Mouse (Mus musculus): ENCODE data around the gene Tcte1. TPM values are rescaled to one million over a fixed set of nuclear protein-coding genes. Genes with fewer than 3 reads are reported as not detected.
A peak's percentile ranks its signal among the peaks of the same experiment; 100 is the strongest.

Tcte1 gene
- 0.61 and 0.70 TPM in 2 replicates for polyA plus RNA-seq (2014; fragmentation: Nextera tagmentation; extraction: Ambion mirVana)

GRCm38 (mm10) chr17:45523263-45523662 lies at the start of gene Tcte1:
Gene Tcte1 (plus strand): TSS chr17:45523434.
- ATAC-seq (ENCODE audit: low FRiP score, low TSS enrichment) = peak; percentile 85
- no peak within 1 kb of the TSS for H3K27ac ChIP-seq (ENCODE audit: low read depth, low read length)
- H3K4me3 ChIP-seq (ENCODE audit: low read length) = peak within 1 kb of the TSS; percentile 33
- peaks cover 7% of the 10 kb centered on the region; the same call in 1 of the 2 replicates for H3K4me1 ChIP-seq (ENCODE audit: control insufficient read depth, insufficient read depth, low read length)
- H3K4me2 ChIP-seq (replicated peaks; ENCODE audit: low read depth, low read length) = peak within 1 kb of the TSS; percentile 78
- WGBS = under 1% methylated on average over 21 of the region's 21 CpGs
- peak within 1 kb of the TSS; percentile 46 for H3K9ac ChIP-seq (ENCODE audit: low read depth, low read length)
- H3K9me3 ChIP-seq (ENCODE audit: control insufficient read depth, low read length) = no peaks in the 10 kb centered on the region
- peaks cover 5% of the 10 kb centered on the region; the same call in 1 of the 2 replicates for H3K36me3 ChIP-seq (ENCODE audit: control insufficient read depth, insufficient read depth, low read length)
- peaks cover 15% of the 10 kb centered on the region for H3K27me3 ChIP-seq (ENCODE audit: control insufficient read depth, insufficient read depth, low read length)

- 75% methylated on average over 6 of the region's 6 CpGs for WGBS
- H3K4me3 ChIP-seq (ENCODE audit: low read length) = no peak overlapping the region
- H3K27ac ChIP-seq (ENCODE audit: low read depth, low read length) = no peak overlapping the region
- peaks cover 14% of the 10 kb centered on the region; the same call in 1 of the 2 replicates for H3K27me3 ChIP-seq (ENCODE audit: control insufficient read depth, insufficient read depth, low read length)
- H3K9me3 ChIP-seq (ENCODE audit: control insufficient read depth, low read length) = peaks cover 3% of the 10 kb centered on the region; the same call in 1 of the 2 replicates
- H3K36me3 ChIP-seq (ENCODE audit: control insufficient read depth, insufficient read depth, low read length) = no peaks in the 10 kb centered on the region
- no peak for ATAC-seq (ENCODE audit: low FRiP score, low TSS enrichment)
- no peak overlapping the region for H3K4me2 ChIP-seq (replicated peaks; ENCODE audit: low read depth, low read length)
- H3K4me1 ChIP-seq (ENCODE audit: control insufficient read depth, insufficient read depth, low read length) = no peaks in the 10 kb centered on the region
- H3K9ac ChIP-seq (ENCODE audit: low read depth, low read length) = no peak overlapping the region
These were observed 49.6 kb upstream of the Tcte1 start for GRCm38 (mm10) chr17:45473667-45474066.

- 65% methylated on average over 8 of the region's 8 CpGs for WGBS
- ATAC-seq (ENCODE audit: low FRiP score, low TSS enrichment) = no peak
These were observed 49.1 kb upstream of the Tcte1 start for GRCm38 (mm10) chr17:45474146-45474545.

GRCm38 (mm10) chr17:45474669-45475465 lies 48.4 kb upstream of the Tcte1 start, which contains the start of gene Spats1:
Gene Spats1 (minus strand): TSS chr17:45475415.
- no peak within 1 kb of the TSS for H3K27ac ChIP-seq (ENCODE audit: low read depth, low read length)
- H3K4me1 ChIP-seq (ENCODE audit: control insufficient read depth, insufficient read depth, low read length) = no peaks in the 10 kb centered on the region
- WGBS = 6% methylated on average over 30 of the region's 30 CpGs
- H3K9me3 ChIP-seq (ENCODE audit: control insufficient read depth, low read length) = peaks cover 3% of the 10 kb centered on the region; the same call in 1 of the 2 replicates
- no peaks in the 10 kb centered on the region for H3K36me3 ChIP-seq (ENCODE audit: control insufficient read depth, insufficient read depth, low read length)
- H3K4me3 ChIP-seq (ENCODE audit: low read length) = peak within 1 kb of the TSS; percentile 41
- H3K9ac ChIP-seq (ENCODE audit: low read depth, low read length) = peak within 1 kb of the TSS; percentile 46; the same call in 1 of the 2 replicates
- peak within 1 kb of the TSS; percentile 58 for H3K4me2 ChIP-seq (replicated peaks; ENCODE audit: low read depth, low read length)
- peaks cover 14% of the 10 kb centered on the region; the same call in 1 of the 2 replicates for H3K27me3 ChIP-seq (ENCODE audit: control insufficient read depth, insufficient read depth, low read length)
- ATAC-seq (ENCODE audit: low FRiP score, low TSS enrichment) = peak; percentile 76

More at GRCm38 (mm10) chr17:45474146-45474545, 49.1 kb upstream of the Tcte1 start:
- H3K9ac ChIP-seq (ENCODE audit: low read depth, low read length) = no peak overlapping the region
- H3K4me1 ChIP-seq (ENCODE audit: control insufficient read depth, insufficient read depth, low read length) = no peaks in the 10 kb centered on the region
- H3K27me3 ChIP-seq (ENCODE audit: control insufficient read depth, insufficient read depth, low read length) = peaks cover 14% of the 10 kb centered on the region; the same call in 1 of the 2 replicates
- peak overlapping the region; percentile 58 for H3K4me2 ChIP-seq (replicated peaks; ENCODE audit: low read depth, low read length)
- no peaks in the 10 kb centered on the region for H3K36me3 ChIP-seq (ENCODE audit: control insufficient read depth, insufficient read depth, low read length)
- no peak overlapping the region for H3K27ac ChIP-seq (ENCODE audit: low read depth, low read length)
- no peak overlapping the region for H3K4me3 ChIP-seq (ENCODE audit: low read length)
- H3K9me3 ChIP-seq (ENCODE audit: control insufficient read depth, low read length) = peaks cover 3% of the 10 kb centered on the region; the same call in 1 of the 2 replicates

DNA sequence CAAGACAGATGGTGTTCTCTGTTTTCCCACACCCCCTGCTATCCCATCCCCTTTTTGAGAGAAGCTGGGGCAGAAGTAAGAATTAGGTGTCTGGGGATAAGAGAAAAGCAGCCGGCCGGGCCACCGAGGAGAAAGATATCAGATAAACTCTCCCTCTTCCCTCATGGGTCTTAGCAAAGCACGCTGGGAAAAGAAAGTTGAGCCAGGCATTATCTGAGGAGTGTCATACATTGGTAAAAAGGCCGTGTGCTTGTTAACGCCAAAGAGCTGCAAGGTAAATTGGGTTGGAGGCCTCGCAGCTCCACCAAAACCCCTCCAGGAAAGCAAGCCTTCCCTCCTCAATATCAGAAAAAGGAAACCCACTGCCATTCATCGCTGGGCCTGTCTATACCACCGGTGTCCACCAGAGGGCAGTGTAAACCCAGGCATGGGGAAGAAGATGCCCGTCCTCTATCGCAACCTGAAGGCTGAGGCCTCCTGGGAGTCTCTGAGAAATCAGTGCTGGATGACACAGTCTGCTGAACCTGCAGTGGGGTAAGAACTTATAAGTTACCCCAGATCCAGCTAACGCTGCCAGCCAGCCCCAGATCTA lies 44.9 kb upstream of the Tcte1 start:
- H3K9me3 ChIP-seq (ENCODE audit: control insufficient read depth, low read length) = no peaks in the 10 kb centered on the region
- ATAC-seq (ENCODE audit: low FRiP score, low TSS enrichment) = no peak
- H3K4me3 ChIP-seq (ENCODE audit: low read length) = no peak overlapping the region
- H3K27me3 ChIP-seq (ENCODE audit: control insufficient read depth, insufficient read depth, low read length) = peaks cover 14% of the 10 kb centered on the region; the same call in 1 of the 2 replicates
- no peak overlapping the region for H3K4me2 ChIP-seq (replicated peaks; ENCODE audit: low read depth, low read length)
- WGBS = 16% methylated on average over 12 of the region's 12 CpGs
- no peak overlapping the region for H3K27ac ChIP-seq (ENCODE audit: low read depth, low read length)
- no peaks in the 10 kb centered on the region for H3K4me1 ChIP-seq (ENCODE audit: control insufficient read depth, insufficient read depth, low read length)
- no peak overlapping the region for H3K9ac ChIP-seq (ENCODE audit: low read depth, low read length)
- H3K36me3 ChIP-seq (ENCODE audit: control insufficient read depth, insufficient read depth, low read length) = no peaks in the 10 kb centered on the region

DNA sequence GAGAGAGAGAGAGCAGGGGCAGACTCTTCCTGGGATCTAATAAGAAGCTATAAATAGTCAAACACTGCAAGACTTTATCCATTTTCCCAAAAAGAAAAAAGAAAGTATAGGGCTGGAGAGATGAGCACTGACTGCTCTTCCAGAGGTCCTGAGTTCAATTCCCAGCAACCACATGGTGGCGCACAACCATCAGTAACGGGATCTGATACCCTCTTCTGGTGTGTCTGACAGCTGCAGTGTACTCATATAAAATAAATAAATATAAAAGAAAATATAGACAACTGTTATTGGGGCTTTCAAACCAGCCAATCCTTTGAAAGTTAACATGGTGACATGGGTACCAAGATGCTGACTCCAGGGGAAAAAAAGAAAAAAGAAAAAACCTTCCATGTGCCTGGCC lies 42.8 kb upstream of the Tcte1 start:
- Histone ChIP-seq H3K4me2 (replicated peaks; ENCODE audit: low read depth, low read length) (no peak overlapping the region), H3K4me3 (ENCODE audit: low read length) (no peak overlapping the region), H3K9me3 (ENCODE audit: control insufficient read depth, low read length) (no peaks in the 10 kb centered on the region), H3K9ac (ENCODE audit: low read depth, low read length) (no peak overlapping the region), H3K27me3 (ENCODE audit: control insufficient read depth, insufficient read depth, low read length) (peaks cover 6% of the 10 kb centered on the region; the same call in 1 of the 2 replicates), H3K4me1 (ENCODE audit: control insufficient read depth, insufficient read depth, low read length) (no peaks in the 10 kb centered on the region), H3K27ac (ENCODE audit: low read depth, low read length) (no peak overlapping the region), H3K36me3 (ENCODE audit: control insufficient read depth, insufficient read depth, low read length) (no peaks in the 10 kb centered on the region)
- no peak for ATAC-seq (ENCODE audit: low FRiP score, low TSS enrichment)
- WGBS = 30% methylated on average over 2 of the region's 2 CpGs

DNA sequence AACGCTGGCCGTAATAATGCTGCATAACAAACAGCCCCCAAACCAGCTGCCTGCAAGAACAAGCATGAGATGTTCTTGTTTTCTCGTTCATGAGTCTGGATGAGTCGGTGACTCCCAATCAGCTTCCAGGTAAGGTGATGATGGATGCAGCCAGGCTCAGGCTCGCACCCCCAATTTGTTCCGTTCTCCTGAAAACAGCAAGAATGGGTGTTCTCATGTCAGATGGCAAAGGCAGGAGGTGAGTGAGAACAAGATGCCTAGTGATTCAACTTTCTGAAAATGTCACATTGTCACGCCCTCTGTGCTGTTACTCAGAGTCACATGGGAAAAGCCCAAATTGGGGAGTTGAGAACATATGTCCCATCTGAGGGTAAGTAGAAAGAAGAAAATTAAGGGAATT lies 37.7 kb upstream of the Tcte1 start:
- no peaks in the 10 kb centered on the region for H3K27me3 ChIP-seq (ENCODE audit: control insufficient read depth, insufficient read depth, low read length)
- H3K4me3 ChIP-seq (ENCODE audit: low read length) = no peak overlapping the region
- no peak for ATAC-seq (ENCODE audit: low FRiP score, low TSS enrichment)
- H3K4me2 ChIP-seq (replicated peaks; ENCODE audit: low read depth, low read length) = no peak overlapping the region
- WGBS = 88% methylated on average over 7 of the region's 7 CpGs
- no peaks in the 10 kb centered on the region for H3K36me3 ChIP-seq (ENCODE audit: control insufficient read depth, insufficient read depth, low read length)
- H3K4me1 ChIP-seq (ENCODE audit: control insufficient read depth, insufficient read depth, low read length) = no peaks in the 10 kb centered on the region
- no peak overlapping the region for H3K9ac ChIP-seq (ENCODE audit: low read depth, low read length)
- H3K9me3 ChIP-seq (ENCODE audit: control insufficient read depth, low read length) = no peaks in the 10 kb centered on the region
- H3K27ac ChIP-seq (ENCODE audit: low read depth, low read length) = no peak overlapping the region

GRCm38 (mm10) chr17:45487216-45487615 lies 36.0 kb upstream of the Tcte1 start:
- H3K4me2 ChIP-seq (replicated peaks; ENCODE audit: low read depth, low read length) = no peak overlapping the region
- H3K9me3 ChIP-seq (ENCODE audit: control insufficient read depth, low read length) = no peaks in the 10 kb centered on the region
- no peaks in the 10 kb centered on the region for H3K36me3 ChIP-seq (ENCODE audit: control insufficient read depth, insufficient read depth, low read length)
- H3K4me3 ChIP-seq (ENCODE audit: low read length) = no peak overlapping the region
- no peaks in the 10 kb centered on the region for H3K4me1 ChIP-seq (ENCODE audit: control insufficient read depth, insufficient read depth, low read length)
- WGBS = 17% methylated on average over 5 of the region's 5 CpGs
- ATAC-seq (ENCODE audit: low FRiP score, low TSS enrichment) = no peak
- no peaks in the 10 kb centered on the region for H3K27me3 ChIP-seq (ENCODE audit: control insufficient read depth, insufficient read depth, low read length)
- no peak overlapping the region for H3K27ac ChIP-seq (ENCODE audit: low read depth, low read length)
- no peak overlapping the region for H3K9ac ChIP-seq (ENCODE audit: low read depth, low read length)

All from kidney, embryonic 14.5 days (tissue).